Mouse (Mus musculus): ENCODE data around the gene Kcnk18. TPM values are rescaled to one million over a fixed set of nuclear protein-coding genes. Genes with fewer than 3 reads are reported as not detected.

Kcnk18 gene
- polyA plus RNA-seq, 1 experiment from 2014 or later = not detected

DNA sequence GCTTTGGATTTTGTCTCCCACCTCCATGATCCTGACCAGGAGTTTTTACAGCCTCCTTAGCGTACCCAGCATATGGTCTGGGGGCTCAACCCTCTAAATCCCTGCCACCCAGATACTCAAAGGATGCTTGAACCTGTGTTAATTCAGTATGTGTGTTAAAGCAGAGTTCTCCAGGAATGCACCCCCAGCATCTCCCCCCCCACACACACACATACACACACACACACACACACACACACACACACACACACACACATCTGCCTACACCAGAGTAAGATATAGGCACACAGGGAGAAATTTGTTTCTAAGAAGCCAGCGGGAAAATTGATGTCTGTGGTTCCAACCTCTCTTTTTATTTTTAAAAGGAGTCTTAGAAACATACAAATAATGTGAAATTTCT, 26.5 kb upstream of the Kcnk18 start:
- no peak for ATAC-seq (replicated peaks; ENCODE audit: low FRiP score)
- H3K4me1 ChIP-seq = peaks cover 14% of the 10 kb centered on the region
- H3K36me3 ChIP-seq = no peaks in the 10 kb centered on the region
- no peak overlapping the region for H3K9ac ChIP-seq
- H3K4me3 ChIP-seq (replicated peaks) = no peak overlapping the region
- no peak overlapping the region for H3K4me2 ChIP-seq
- no peaks in the 10 kb centered on the region for H3K9me3 ChIP-seq (replicated peaks)
- 2% methylated on average over 2 of the region's 2 CpGs for WGBS
- peaks cover 96% of the 10 kb centered on the region for H3K27me3 ChIP-seq
- no peak overlapping the region for H3K27ac ChIP-seq

DNA sequence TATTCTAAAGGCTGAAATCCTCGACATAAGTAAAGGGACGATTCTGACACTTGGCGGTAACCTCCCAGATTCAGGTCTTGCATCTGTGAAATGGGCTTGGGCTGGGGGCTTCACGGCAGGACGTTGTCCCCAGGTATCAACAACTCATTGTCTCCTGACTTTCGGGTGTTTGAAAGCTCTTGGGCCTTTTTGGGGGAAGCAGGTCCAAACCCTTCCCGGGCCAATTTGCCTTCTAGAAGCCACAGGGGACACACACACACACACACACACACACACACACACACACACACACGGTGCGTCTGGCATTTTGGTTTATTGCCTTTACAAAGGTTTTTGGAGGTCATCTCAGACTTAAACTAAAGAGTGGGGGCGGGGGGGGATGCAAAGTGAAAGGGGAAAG, 25.6 kb upstream of the Kcnk18 start:
- no peak for ATAC-seq (replicated peaks; ENCODE audit: low FRiP score)
- Histone ChIP-seq H3K9me3 (replicated peaks) (no peaks in the 10 kb centered on the region), H3K36me3 (no peaks in the 10 kb centered on the region), H3K27me3 (peaks cover 95% of the 10 kb centered on the region), H3K27ac (no peak overlapping the region), H3K4me3 (replicated peaks) (peak overlapping the region; percentile 26; the same call in 1 of the 2 replicates), H3K4me1 (peaks cover 14% of the 10 kb centered on the region), H3K9ac (no peak overlapping the region), H3K4me2 (peak overlapping the region; percentile 48; the same call in 1 of the 2 replicates)
- 1% methylated on average over 10 of the region's 10 CpGs for WGBS

DNA sequence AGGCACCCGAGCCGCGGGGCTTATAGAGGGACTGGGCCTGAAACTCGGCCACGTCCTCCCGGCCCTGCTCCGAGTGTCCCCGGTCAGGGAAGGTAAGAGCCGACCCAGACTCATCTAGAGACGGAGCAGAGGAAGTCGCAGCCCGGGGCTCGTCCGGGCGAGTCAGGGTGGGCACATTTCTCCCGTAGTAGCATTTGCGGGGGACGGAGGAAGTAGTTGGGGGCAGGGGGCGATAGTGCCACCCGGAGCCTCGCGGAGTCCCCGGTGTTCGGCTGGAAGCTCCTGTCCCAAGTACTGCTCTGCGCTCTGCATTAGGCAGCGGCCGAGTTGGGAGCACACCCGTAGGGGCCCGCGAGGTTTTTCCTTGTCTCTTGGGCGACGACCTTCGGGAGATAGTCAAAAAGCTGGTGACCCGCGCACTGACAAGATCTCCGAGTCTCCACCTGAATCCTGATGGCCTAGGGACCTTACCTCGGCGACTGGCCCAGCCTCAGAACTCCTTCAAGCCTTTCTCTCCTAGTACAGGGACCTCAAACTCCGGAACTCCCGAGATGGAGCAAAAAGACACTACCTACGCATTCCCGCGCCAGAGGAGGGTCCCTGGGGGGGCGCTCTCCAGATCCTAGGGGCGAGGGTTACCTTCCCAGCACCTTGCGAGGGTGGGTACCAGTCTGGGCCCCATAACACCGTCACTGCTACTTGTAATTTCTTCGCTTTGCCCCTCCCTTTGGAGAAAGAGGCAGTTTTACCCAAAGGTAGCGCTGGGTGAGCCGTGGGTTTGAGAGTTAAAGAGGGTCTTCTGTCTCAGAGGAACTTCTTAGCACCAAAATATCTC, 24.8 kb upstream of the Kcnk18 start:
- Histone ChIP-seq H3K4me1 (peaks cover 14% of the 10 kb centered on the region), H3K27ac (no peak overlapping the region), H3K4me2 (peak overlapping the region; percentile 48), H3K4me3 (replicated peaks) (peak overlapping the region; percentile 26), H3K9me3 (replicated peaks) (no peaks in the 10 kb centered on the region), H3K27me3 (peaks cover 93% of the 10 kb centered on the region), H3K36me3 (no peaks in the 10 kb centered on the region), H3K9ac (no peak overlapping the region)
- no peak for ATAC-seq (replicated peaks; ENCODE audit: low FRiP score)
- under 1% methylated on average over 50 of the region's 50 CpGs for WGBS

DNA sequence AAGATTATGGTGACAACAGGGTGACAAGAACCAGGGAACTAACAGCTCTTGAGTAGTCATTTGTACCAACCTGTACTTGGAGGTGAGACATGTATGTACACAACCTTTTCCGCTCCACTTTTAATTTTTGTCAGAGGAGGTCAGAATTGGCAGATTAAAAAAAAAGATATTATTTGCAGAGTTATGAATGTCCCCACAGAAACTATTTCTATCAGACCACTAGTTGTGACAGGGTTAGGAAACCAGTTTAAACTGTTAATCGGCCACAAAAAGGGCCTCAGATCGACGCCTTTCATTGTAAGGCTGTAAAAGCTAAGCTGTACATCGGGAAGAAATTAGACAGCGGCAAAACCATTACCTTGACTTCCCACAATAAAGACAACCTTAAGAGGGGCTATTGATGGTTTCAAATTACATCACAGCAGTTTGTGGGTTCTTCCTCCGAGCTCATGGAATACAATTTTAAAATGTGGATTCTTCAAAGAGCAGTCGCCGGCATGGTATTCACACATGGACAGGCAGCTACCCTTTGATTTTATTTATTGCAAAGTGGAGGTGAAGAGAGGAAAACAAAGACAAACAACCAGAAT, 23.7 kb upstream of the Kcnk18 start:
- no peak overlapping the region for H3K4me2 ChIP-seq
- H3K4me1 ChIP-seq = peaks cover 14% of the 10 kb centered on the region
- no peak for ATAC-seq (replicated peaks; ENCODE audit: low FRiP score)
- WGBS = 4% methylated on average over 9 of the region's 9 CpGs
- H3K36me3 ChIP-seq = no peaks in the 10 kb centered on the region
- H3K9ac ChIP-seq = no peak overlapping the region
- no peak overlapping the region for H3K27ac ChIP-seq
- H3K9me3 ChIP-seq (replicated peaks) = 0 out of 2 replicates have a peak, but pooled peaks cover 3% of the 10 kb centered on the region
- H3K4me3 ChIP-seq (replicated peaks) = no peak overlapping the region
- peaks cover 86% of the 10 kb centered on the region for H3K27me3 ChIP-seq

DNA sequence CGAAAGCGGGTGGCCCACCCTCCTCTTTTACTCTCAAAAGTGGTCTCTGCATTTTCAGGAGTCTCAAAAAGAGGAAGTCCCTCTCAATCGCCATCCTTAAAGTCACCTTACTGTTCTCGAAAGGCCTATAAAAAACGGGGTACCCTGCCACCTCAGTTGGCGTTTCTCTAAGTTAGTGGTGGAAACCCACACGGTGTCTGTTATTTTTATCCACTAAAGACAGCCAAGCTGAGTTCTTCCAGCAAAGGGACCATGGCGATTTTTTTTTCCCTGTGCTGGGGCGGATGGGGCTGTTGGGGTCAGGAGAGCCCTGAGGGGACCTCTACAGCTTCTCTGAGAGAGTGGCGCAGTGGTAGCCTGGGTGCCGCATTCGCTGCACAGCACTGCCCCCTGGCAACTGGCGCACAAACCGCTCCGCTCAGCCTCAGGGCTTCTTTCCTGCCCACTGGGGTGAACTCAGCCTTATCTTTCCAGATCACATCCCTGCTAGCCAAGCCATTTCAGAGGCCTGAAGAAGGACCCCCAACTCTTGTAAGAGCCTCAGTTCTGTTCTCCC, 22.8 kb upstream of the Kcnk18 start:
- H3K4me2 ChIP-seq = no peak overlapping the region
- no peaks in the 10 kb centered on the region for H3K36me3 ChIP-seq
- no peak overlapping the region for H3K27ac ChIP-seq
- H3K27me3 ChIP-seq = peaks cover 77% of the 10 kb centered on the region
- WGBS = 2% methylated on average over 15 of the region's 15 CpGs
- no peak overlapping the region for H3K9ac ChIP-seq
- peaks cover 14% of the 10 kb centered on the region for H3K4me1 ChIP-seq
- H3K9me3 ChIP-seq (replicated peaks) = 0 out of 2 replicates have a peak, but pooled peaks cover 3% of the 10 kb centered on the region
- H3K4me3 ChIP-seq (replicated peaks) = no peak overlapping the region
- peak; percentile 76; the same call in 1 of the 2 replicates for ATAC-seq (replicated peaks; ENCODE audit: low FRiP score)

DNA sequence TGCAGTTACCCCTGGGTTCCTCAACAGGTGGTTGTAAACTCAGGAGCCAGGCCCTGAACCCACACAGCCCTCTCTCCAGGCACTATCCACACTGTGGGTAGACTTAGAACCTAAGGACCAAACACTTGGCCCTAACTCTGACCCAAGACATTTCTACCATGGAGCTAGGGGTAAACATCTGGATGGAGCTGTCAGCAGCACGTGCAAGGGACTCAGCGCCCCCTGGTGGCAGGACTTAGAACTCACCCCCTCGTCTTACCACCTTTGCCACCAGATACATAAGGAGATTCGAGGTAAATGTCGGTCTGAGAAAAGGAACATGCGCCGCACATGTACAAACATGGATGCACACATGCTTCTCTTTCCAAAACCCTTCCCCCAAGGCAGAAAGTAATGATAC, 20.9 kb upstream of the Kcnk18 start:
- peaks cover 14% of the 10 kb centered on the region for H3K4me1 ChIP-seq
- H3K27ac ChIP-seq = no peak overlapping the region
- 46% methylated on average over 7 of the region's 7 CpGs for WGBS
- no peak overlapping the region for H3K9ac ChIP-seq
- H3K4me3 ChIP-seq (replicated peaks) = no peak overlapping the region
- H3K36me3 ChIP-seq = no peaks in the 10 kb centered on the region
- no peak overlapping the region for H3K4me2 ChIP-seq
- ATAC-seq (replicated peaks; ENCODE audit: low FRiP score) = 0 out of 2 replicates have a peak, but pooled peaks have one; percentile 9
- peaks cover 57% of the 10 kb centered on the region for H3K27me3 ChIP-seq
- 0 out of 2 replicates have a peak, but pooled peaks cover 3% of the 10 kb centered on the region for H3K9me3 ChIP-seq (replicated peaks)

DNA sequence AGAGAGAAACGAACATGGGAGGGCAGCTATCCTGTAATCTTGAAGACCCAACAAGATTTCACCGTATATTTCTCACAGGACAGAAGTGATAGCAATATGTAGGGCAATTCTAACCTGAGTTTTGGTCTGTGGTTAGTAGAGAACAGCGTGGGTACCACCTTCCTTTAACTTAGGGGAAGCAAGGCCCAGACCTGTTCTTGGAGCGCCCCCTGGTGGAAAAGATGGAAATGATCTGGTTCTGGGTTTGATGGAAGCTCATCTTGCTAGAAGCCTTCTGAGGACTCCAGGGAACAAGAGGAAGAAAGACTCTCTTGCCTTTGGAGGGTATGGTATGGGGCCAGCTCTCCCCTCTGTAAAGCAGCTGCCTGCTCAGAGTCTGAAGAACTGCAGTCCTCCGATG, 10.5 kb upstream of the Kcnk18 start:
- Histone ChIP-seq H3K4me2 (no peak overlapping the region), H3K4me3 (replicated peaks) (no peak overlapping the region), H3K27ac (no peak overlapping the region), H3K27me3 (0 out of 2 replicates have a peak, but pooled peaks cover 10% of the 10 kb centered on the region), H3K9me3 (replicated peaks) (no peaks in the 10 kb centered on the region), H3K9ac (no peak overlapping the region), H3K4me1 (no peaks in the 10 kb centered on the region), H3K36me3 (no peaks in the 10 kb centered on the region)
- no peak for ATAC-seq (replicated peaks; ENCODE audit: low FRiP score)
- 26% methylated on average over 5 of the region's 5 CpGs for WGBS

DNA sequence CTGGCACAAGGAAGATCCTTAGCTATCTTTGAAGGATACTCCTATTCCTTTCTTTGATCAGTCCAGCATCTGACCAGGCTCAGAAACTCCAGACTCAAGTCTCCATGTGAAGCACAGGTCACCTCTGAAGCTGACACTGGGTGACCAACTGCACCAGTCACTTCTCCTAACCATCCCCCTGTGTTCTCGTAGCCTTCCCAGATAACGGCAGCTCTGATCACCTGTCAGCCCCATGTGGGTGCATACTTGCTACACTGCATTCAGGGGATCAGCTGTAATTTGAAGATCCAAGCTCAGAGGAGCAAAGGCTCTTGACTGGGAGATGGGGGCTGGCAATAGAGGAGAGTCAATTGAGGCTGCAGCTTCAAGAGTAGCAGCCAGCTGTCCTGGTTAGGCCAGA, 10.0 kb upstream of the Kcnk18 start:
- H3K4me1 ChIP-seq = no peaks in the 10 kb centered on the region
- no peak overlapping the region for H3K4me3 ChIP-seq (replicated peaks)
- 0 out of 2 replicates have a peak, but pooled peaks cover 10% of the 10 kb centered on the region for H3K27me3 ChIP-seq
- H3K9ac ChIP-seq = no peak overlapping the region
- H3K36me3 ChIP-seq = no peaks in the 10 kb centered on the region
- WGBS = 67% methylated on average over 2 of the region's 2 CpGs
- H3K4me2 ChIP-seq = no peak overlapping the region
- no peak overlapping the region for H3K27ac ChIP-seq
- no peaks in the 10 kb centered on the region for H3K9me3 ChIP-seq (replicated peaks)
- no peak for ATAC-seq (replicated peaks; ENCODE audit: low FRiP score)

DNA sequence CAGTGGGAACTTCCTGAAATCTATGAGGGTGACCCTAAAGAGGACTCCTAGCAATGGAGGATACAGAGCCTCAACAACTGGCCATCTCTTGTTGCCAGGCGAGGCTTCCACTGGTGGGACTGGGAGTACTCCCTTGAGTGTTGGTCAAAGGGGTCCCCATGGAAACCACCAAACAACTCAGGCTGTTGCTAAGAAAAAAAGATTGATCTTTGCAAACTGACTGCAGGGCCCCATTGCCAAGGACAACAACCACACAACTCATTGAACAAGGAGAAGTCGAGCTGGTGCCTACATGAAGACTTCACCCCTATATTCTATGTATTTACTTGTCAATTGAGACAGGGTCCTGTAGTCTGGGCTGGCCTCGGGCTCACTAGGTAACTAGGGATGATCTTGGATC, 2.1 kb upstream of the Kcnk18 start:
- no peak overlapping the region for H3K4me3 ChIP-seq (replicated peaks)
- no peak for ATAC-seq (replicated peaks; ENCODE audit: low FRiP score)
- H3K4me1 ChIP-seq = no peaks in the 10 kb centered on the region
- no peak overlapping the region for H3K27ac ChIP-seq
- no peaks in the 10 kb centered on the region for H3K9me3 ChIP-seq (replicated peaks)
- WGBS = 85% methylated on average over 3 of the region's 3 CpGs
- no peaks in the 10 kb centered on the region for H3K27me3 ChIP-seq
- H3K9ac ChIP-seq = no peak overlapping the region
- no peaks in the 10 kb centered on the region for H3K36me3 ChIP-seq
- no peak overlapping the region for H3K4me2 ChIP-seq

DNA sequence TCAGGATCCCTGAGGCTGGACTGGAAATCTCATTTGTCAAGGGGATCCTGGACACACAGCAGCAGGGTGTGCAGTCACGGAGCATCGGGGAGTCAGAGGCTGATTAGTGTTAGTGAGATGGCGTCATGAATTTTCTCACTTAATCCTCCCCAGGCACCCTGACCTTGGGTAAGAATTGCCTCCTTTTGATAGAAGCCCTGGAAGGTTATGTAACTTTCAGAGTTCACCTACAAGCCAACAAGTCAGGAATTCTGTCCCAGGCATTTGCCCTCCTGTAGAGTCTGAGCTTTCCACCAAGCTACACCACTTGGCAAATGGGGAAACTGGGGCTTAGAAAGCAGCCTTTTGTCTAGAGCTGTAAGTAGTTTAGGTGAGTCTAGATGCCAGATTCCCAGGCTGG, 2.1 kb downstream of the Kcnk18 start:
- WGBS = 76% methylated on average over 3 of the region's 3 CpGs
- Histone ChIP-seq H3K27me3 (no peaks in the 10 kb centered on the region), H3K4me1 (no peaks in the 10 kb centered on the region), H3K4me3 (replicated peaks) (no peak overlapping the region), H3K36me3 (no peaks in the 10 kb centered on the region), H3K27ac (no peak overlapping the region), H3K4me2 (no peak overlapping the region), H3K9ac (no peak overlapping the region), H3K9me3 (replicated peaks) (no peaks in the 10 kb centered on the region)
- ATAC-seq (replicated peaks; ENCODE audit: low FRiP score) = no peak

DNA sequence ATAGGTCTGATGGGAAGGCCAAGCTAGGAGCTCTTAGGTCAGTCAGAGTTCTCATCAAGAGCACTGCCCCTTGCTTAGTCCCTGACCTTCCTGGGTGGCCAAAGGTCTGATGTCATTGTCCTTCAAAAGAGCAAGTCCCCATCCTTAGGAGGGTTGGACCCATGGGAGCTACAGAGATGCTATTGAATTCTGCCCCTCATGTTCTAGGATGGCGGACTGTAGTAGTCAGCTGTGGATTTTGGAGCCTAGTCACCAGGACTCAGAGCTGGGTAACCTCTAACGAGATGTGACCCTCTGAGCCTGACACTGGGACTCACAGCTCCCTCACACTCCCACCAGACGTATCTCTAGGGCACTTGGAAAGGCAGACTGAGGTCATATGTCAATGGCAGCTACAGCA, 9.4 kb downstream of the Kcnk18 start:
- WGBS = 54% methylated on average over 3 of the region's 3 CpGs
- Histone ChIP-seq H3K4me2 (no peak overlapping the region), H3K9me3 (replicated peaks) (no peaks in the 10 kb centered on the region), H3K4me1 (peaks cover 6% of the 10 kb centered on the region), H3K27ac (no peak overlapping the region), H3K9ac (no peak overlapping the region), H3K27me3 (no peaks in the 10 kb centered on the region), H3K4me3 (replicated peaks) (no peak overlapping the region), H3K36me3 (no peaks in the 10 kb centered on the region)
- no peak for ATAC-seq (replicated peaks; ENCODE audit: low FRiP score)

DNA sequence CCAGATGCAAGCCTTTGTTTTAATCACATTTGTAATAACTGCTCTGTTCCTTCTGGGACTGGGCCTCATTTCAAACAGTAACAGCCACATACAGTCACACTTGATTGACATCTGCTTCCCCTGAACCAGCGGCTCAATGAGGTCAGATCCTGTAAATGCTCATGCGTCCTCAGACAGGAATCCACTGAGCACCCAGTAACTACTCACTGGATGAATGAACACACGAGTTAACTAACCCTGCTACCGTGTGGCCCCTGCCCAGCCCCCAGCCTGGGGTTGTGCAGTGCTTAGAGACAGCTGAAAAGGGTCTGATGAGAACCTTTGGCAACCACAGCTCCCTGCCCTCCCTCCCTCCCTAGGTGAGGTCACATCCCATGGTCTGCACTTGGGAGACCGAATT, 13.8 kb downstream of the Kcnk18 start:
- Histone ChIP-seq H3K4me1 (peaks cover 6% of the 10 kb centered on the region), H3K4me3 (replicated peaks) (no peak overlapping the region), H3K27ac (no peak overlapping the region), H3K9me3 (replicated peaks) (no peaks in the 10 kb centered on the region), H3K9ac (no peak overlapping the region), H3K36me3 (no peaks in the 10 kb centered on the region), H3K27me3 (no peaks in the 10 kb centered on the region), H3K4me2 (no peak overlapping the region)
- 0 out of 2 replicates have a peak, but pooled peaks have one; percentile 59 for ATAC-seq (replicated peaks; ENCODE audit: low FRiP score)
- 37% methylated on average over 5 of the region's 5 CpGs for WGBS
